Mouse (Mus musculus) kidney, postnatal 0 days (tissue): ENCODE data around the gene Ina. TPM values are rescaled to one million over a fixed set of nuclear protein-coding genes. Genes with fewer than 3 reads are reported as not detected.

Experiments used
- ATAC-seq: fragments of 200-750 bp; cut with Nextera tagmentation; replicated peaks from 2 replicates; pipeline ENCODE4 v1.8.0; 2017; ENCODE audit warnings: low read depth, moderate number of reproducible peaks, moderate TSS enrichment, moderate library complexity; ENCODE audit not compliant: low FRiP score
- DNase-seq: peaks from one replicate; pipeline ENCODE4 v3.0.0-alpha.2; 2016; ENCODE audit warnings: low spot score
- H3K27ac ChIP-seq: fragments of 300-500 bp; sonication (generic); 2 replicates; pipeline ENCODE4 v1.5.1; 2014; ENCODE audit warnings: mild to moderate bottlenecking
- H3K27me3 ChIP-seq: fragments of 300-500 bp; sonication (generic); 2 replicates; pipeline ENCODE4 v1.6.1; 2014; ENCODE audit warnings: low read length, mixed read lengths; ENCODE audit not compliant: insufficient read depth
- H3K36me3 ChIP-seq: fragments of 300-500 bp; sonication (generic); 2 replicates; pipeline ENCODE4 v1.6.1; 2014; ENCODE audit warnings: low read length, mixed read lengths; ENCODE audit not compliant: insufficient read depth
- H3K4me1 ChIP-seq: fragments of 300-500 bp; sonication (generic); replicated peaks from 2 replicates; pipeline ENCODE4 v1.6.1; 2014; ENCODE audit warnings: antibody characterized with exemption, low read length, mixed read lengths; ENCODE audit not compliant: insufficient read depth
- H3K4me2 ChIP-seq: fragments of 300-500 bp; sonication (generic); 2 replicates; pipeline ENCODE4 v1.6.1; 2014; ENCODE audit warnings: mild to moderate bottlenecking, low read length, moderate library complexity, mixed read lengths
- H3K4me3 ChIP-seq: fragments of 300-500 bp; sonication (generic); replicated peaks from 2 replicates; pipeline ENCODE4 v1.5.1; 2014; ENCODE audit warnings: low read depth, low read length
- H3K9ac ChIP-seq: fragments of 300-500 bp; sonication (generic); 2 replicates; pipeline ENCODE4 v1.6.1; 2014; ENCODE audit warnings: low read depth, low read length
- H3K9me3 ChIP-seq: fragments of 300-500 bp; sonication (generic); replicated peaks from 2 replicates; pipeline ENCODE4 v1.6.1; 2016; ENCODE audit warnings: low read length, inconsistent platforms, mixed read lengths
- CTCF ChIP-seq: IDR thresholded peaks from 2 replicates; pipeline ENCODE4 v1.5.1; 2016; ENCODE audit warnings: antibody characterized with exemption, low read depth, mild to moderate bottlenecking, moderate library complexity
- WGBS: fragments of 180-500 bp; shearing (Covaris S2); extraction: QIAGEN DNeasy Blood & Tissue Kit; methylation state at CpG from one replicate; pipeline ENCODE4 v1.1.7; 2014; 5-methylcytosine and 5-hydroxymethylcytosine counted together
- polyA plus RNA-seq: library from polyadenylated mRNA; unstranded; fragments of >200 nt; fragmentation: Nextera tagmentation; extraction: Ambion mirVana; gene quantifications from 2 replicates; pipeline ENCODE4 v1.2.1, GENCODE M21; 2015

Ina gene
- polyA plus RNA-seq, 1 experiment from 2014 or later = 0.24 TPM

GRCm38 (mm10) chr19:47052927-47053326, 38.4 kb downstream of the Ina start:
- DNase-seq (no peak), ATAC-seq (no peak)
- peak; percentile 8; the same call in 1 of the 2 replicates for TF ChIP-seq CTCF
- Histone ChIP-seq H3K27me3 (no peaks in the 10 kb centered on the region), H3K9ac (no peak overlapping the region), H3K4me1 (peaks cover 8% of the 10 kb centered on the region; the same call in 1 of the 2 replicates), H3K4me2 (no peak overlapping the region), H3K4me3 (no peak overlapping the region), H3K36me3 (no peaks in the 10 kb centered on the region; the same call in 1 of the 2 replicates), H3K27ac (0 out of 2 replicates have a peak overlapping the region, but pooled peaks have one; percentile 62), H3K9me3 (no peaks in the 10 kb centered on the region)
- 71% methylated on average over 4 of the region's 4 CpGs for WGBS

GRCm38 (mm10) chr19:47053471-47053870, 39.0 kb downstream of the Ina start:
- Histone ChIP-seq H3K27me3 (no peaks in the 10 kb centered on the region), H3K27ac (peak overlapping the region; percentile 65), H3K4me2 (no peak overlapping the region), H3K4me3 (no peak overlapping the region), H3K36me3 (no peaks in the 10 kb centered on the region), H3K9ac (no peak overlapping the region), H3K4me1 (peaks cover 8% of the 10 kb centered on the region; the same call in 1 of the 2 replicates), H3K9me3 (no peaks in the 10 kb centered on the region)
- peak; percentile 64 for DNase-seq
- TF ChIP-seq CTCF = no peak
- 62% methylated on average over 4 of the region's 4 CpGs for WGBS
- peak; percentile 77; the same call in 1 of the 2 replicates for ATAC-seq

- no peak overlapping the region for H3K4me2 ChIP-seq
- no peaks in the 10 kb centered on the region for H3K27me3 ChIP-seq
- no peak overlapping the region for H3K27ac ChIP-seq
- no peaks in the 10 kb centered on the region for H3K36me3 ChIP-seq
- no peak for TF ChIP-seq CTCF
- H3K9ac ChIP-seq = no peak overlapping the region
- H3K9me3 ChIP-seq = no peaks in the 10 kb centered on the region
- no peak for DNase-seq
- WGBS = 91% methylated on average over 1 of the region's 1 CpGs
- H3K4me1 ChIP-seq = no peaks in the 10 kb centered on the region
- no peak for ATAC-seq
- no peak overlapping the region for H3K4me3 ChIP-seq
Measured at GRCm38 (mm10) chr19:47057684-47058083, 43.2 kb downstream of the Ina start.

- H3K9ac ChIP-seq = no peak overlapping the region
- no peak overlapping the region for H3K4me2 ChIP-seq
- H3K4me3 ChIP-seq = no peak overlapping the region
- no peak overlapping the region for H3K27ac ChIP-seq
- H3K4me1 ChIP-seq = no peaks in the 10 kb centered on the region; the same call in 1 of the 2 replicates
- DNase-seq (no peak), ATAC-seq (no peak)
- H3K9me3 ChIP-seq = no peaks in the 10 kb centered on the region
- no peaks in the 10 kb centered on the region for H3K27me3 ChIP-seq
- peak; percentile 46 for TF ChIP-seq CTCF
- 88% methylated on average over 3 of the region's 3 CpGs for WGBS
- no peaks in the 10 kb centered on the region for H3K36me3 ChIP-seq
Measured at GRCm38 (mm10) chr19:47065860-47066259, 51.4 kb downstream of the Ina start.

GRCm38 (mm10) chr19:47067096-47067882, 52.8 kb downstream of the Ina start, which contains the start of gene Taf5:
TSS of gene Taf5 (plus strand) at chr19:47067746.
- DNase-seq = peak; percentile 99

GRCm38 (mm10) chr19:47067924-47068611, 53.6 kb downstream of the Ina start:
- no peaks in the 10 kb centered on the region for H3K9me3 ChIP-seq
- peak overlapping the region; percentile 96 for H3K9ac ChIP-seq
- under 1% methylated on average over 62 of the region's 72 CpGs for WGBS
- H3K27me3 ChIP-seq = no peaks in the 10 kb centered on the region
- peak; percentile 85 for ATAC-seq
- H3K4me2 ChIP-seq = peak overlapping the region; percentile 60
- H3K4me3 ChIP-seq = peak overlapping the region; percentile 100
- H3K4me1 ChIP-seq = no peaks in the 10 kb centered on the region; the same call in 1 of the 2 replicates
- peak; percentile 95 for DNase-seq
- peak overlapping the region; percentile 92 for H3K27ac ChIP-seq
- TF ChIP-seq CTCF = peak; percentile 27; the same call in 1 of the 2 replicates
- no peaks in the 10 kb centered on the region; the same call in 1 of the 2 replicates for H3K36me3 ChIP-seq

More at GRCm38 (mm10) chr19:47067096-47067882, 52.8 kb downstream of the Ina start, which contains the start of gene Taf5:
- Histone ChIP-seq H3K36me3 (no peaks in the 10 kb centered on the region), H3K27ac (peak within 1 kb of the TSS; percentile 92), H3K4me2 (peak within 1 kb of the TSS; percentile 60), H3K27me3 (no peaks in the 10 kb centered on the region), H3K4me1 (no peaks in the 10 kb centered on the region; the same call in 1 of the 2 replicates), H3K9me3 (no peaks in the 10 kb centered on the region), H3K4me3 (peak within 1 kb of the TSS; percentile 100), H3K9ac (peak within 1 kb of the TSS; percentile 96)
- ATAC-seq = peak; percentile 81
- 10% methylated on average over 49 of the region's 49 CpGs for WGBS
- peak; percentile 33; the same call in 1 of the 2 replicates for TF ChIP-seq CTCF

Other genes with a start within 250 kb of the Ina start
- gene Nt5c2, start 455 bp downstream of the Ina start, polyA plus RNA-seq = 68.4 and 87.5 TPM in 2 replicates
- 19.2 and 20.3 TPM in 2 replicates for gene Pcgf6, start 36.2 kb downstream of the Ina start, polyA plus RNA-seq
- gene Taf5, start 53.0 kb downstream of the Ina start, polyA plus RNA-seq = 3.5 and 4.3 TPM in 2 replicates
- gene Usmg5, start 75.9 kb downstream of the Ina start, polyA plus RNA-seq = 2,320 and 2,713 TPM in 2 replicates
- 7.3 TPM in 2 replicates for gene Pdcd11, start 76.1 kb downstream of the Ina start, polyA plus RNA-seq
- 5.4 and 5.9 TPM in 2 replicates for gene Calhm2, start 123.6 kb downstream of the Ina start, polyA plus RNA-seq
- not detected in 2 replicates for gene Calhm1, start 129.6 kb downstream of the Ina start, polyA plus RNA-seq
- not detected in 2 replicates for gene Calhm3, start 143.1 kb downstream of the Ina start, polyA plus RNA-seq
- 2.2 and 2.7 TPM in 2 replicates for gene Neurl1a, start 164.1 kb downstream of the Ina start, polyA plus RNA-seq